Mouse (Mus musculus): ENCODE measurements around the gene BC048562. TPM values are rescaled to one million over a fixed set of nuclear protein-coding genes. Genes with fewer than 3 reads are reported as not detected.
A peak's percentile ranks its signal among the peaks of the same experiment; 100 is the strongest.

Gene BC048562
- polyA plus RNA-seq, 1 experiment from 2014 or later = not detected

- Histone ChIP-seq H3K4me3 (replicated peaks; ENCODE audit: low read length) (no peak overlapping the region), H3K36me3 (ENCODE audit: control insufficient read depth, insufficient read depth, low read length) (no peaks in the 10 kb centered on the region), H3K9me3 (replicated peaks; ENCODE audit: control insufficient read depth, low read length) (no peaks in the 10 kb centered on the region), H3K9ac (ENCODE audit: low read length) (no peak overlapping the region), H3K4me2 (ENCODE audit: low read depth, low read length) (no peak overlapping the region), H3K27ac (ENCODE audit: low read length) (no peak overlapping the region), H3K4me1 (ENCODE audit: control insufficient read depth, insufficient read depth, low read length) (peaks cover 9% of the 10 kb centered on the region; the same call in 1 of the 2 replicates), H3K27me3 (ENCODE audit: control insufficient read depth, insufficient read depth, low read length) (no peaks in the 10 kb centered on the region)
- ATAC-seq (ENCODE audit: insufficient read depth, low FRiP score) = no peak
- 76% methylated on average over 11 of the region's 11 CpGs for WGBS
Measured at GRCm38 (mm10) chr9:108441236-108441919, 5.1 kb downstream of the BC048562 start.

- no peak overlapping the region for H3K9ac ChIP-seq (ENCODE audit: low read length)
- no peaks in the 10 kb centered on the region for H3K9me3 ChIP-seq (replicated peaks; ENCODE audit: control insufficient read depth, low read length)
- H3K4me3 ChIP-seq (replicated peaks; ENCODE audit: low read length) = no peak overlapping the region
- H3K4me1 ChIP-seq (ENCODE audit: control insufficient read depth, insufficient read depth, low read length) = peaks cover 12% of the 10 kb centered on the region
- 63% methylated on average over 9 of the region's 9 CpGs for WGBS
- no peak overlapping the region for H3K4me2 ChIP-seq (ENCODE audit: low read depth, low read length)
- H3K27ac ChIP-seq (ENCODE audit: low read length) = no peak overlapping the region
- no peaks in the 10 kb centered on the region for H3K36me3 ChIP-seq (ENCODE audit: control insufficient read depth, insufficient read depth, low read length)
- ATAC-seq (ENCODE audit: insufficient read depth, low FRiP score) = no peak
- no peaks in the 10 kb centered on the region for H3K27me3 ChIP-seq (ENCODE audit: control insufficient read depth, insufficient read depth, low read length)
Measured at GRCm38 (mm10) chr9:108445125-108445524, 8.8 kb downstream of the BC048562 start.

DNA sequence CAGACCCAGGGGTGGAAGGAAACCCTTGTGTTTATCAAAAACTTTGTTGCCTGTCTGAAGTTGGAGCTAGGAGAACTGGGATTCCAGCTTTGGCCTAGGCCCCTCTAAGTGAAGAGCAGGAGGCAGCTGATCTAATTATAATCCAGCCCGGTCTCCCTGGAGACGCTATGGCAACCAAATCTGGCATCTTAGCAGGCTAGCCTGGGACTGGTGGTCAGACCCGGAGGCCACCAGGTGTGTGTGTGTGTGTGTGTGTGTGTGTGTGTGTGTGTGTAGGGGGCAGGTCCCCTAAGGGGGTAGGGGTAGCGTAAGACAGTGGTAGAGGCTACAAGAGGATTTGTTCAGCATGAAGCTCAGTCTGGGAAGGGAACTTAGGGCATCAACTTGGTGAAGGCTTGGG lies 13.6 kb downstream of the BC048562 start:
- Histone ChIP-seq H3K4me1 (ENCODE audit: control insufficient read depth, insufficient read depth, low read length) (peaks cover 33% of the 10 kb centered on the region), H3K27me3 (ENCODE audit: control insufficient read depth, insufficient read depth, low read length) (no peaks in the 10 kb centered on the region), H3K9ac (ENCODE audit: low read length) (0 out of 2 replicates have a peak overlapping the region, but pooled peaks have one; percentile 20), H3K9me3 (replicated peaks; ENCODE audit: control insufficient read depth, low read length) (no peaks in the 10 kb centered on the region), H3K4me2 (ENCODE audit: low read depth, low read length) (peak overlapping the region; percentile 91), H3K27ac (ENCODE audit: low read length) (no peak overlapping the region; the same call in 1 of the 2 replicates), H3K4me3 (replicated peaks; ENCODE audit: low read length) (no peak overlapping the region), H3K36me3 (ENCODE audit: control insufficient read depth, insufficient read depth, low read length) (no peaks in the 10 kb centered on the region)
- 42% methylated on average over 4 of the region's 4 CpGs for WGBS
- no peak for ATAC-seq (ENCODE audit: insufficient read depth, low FRiP score)

DNA sequence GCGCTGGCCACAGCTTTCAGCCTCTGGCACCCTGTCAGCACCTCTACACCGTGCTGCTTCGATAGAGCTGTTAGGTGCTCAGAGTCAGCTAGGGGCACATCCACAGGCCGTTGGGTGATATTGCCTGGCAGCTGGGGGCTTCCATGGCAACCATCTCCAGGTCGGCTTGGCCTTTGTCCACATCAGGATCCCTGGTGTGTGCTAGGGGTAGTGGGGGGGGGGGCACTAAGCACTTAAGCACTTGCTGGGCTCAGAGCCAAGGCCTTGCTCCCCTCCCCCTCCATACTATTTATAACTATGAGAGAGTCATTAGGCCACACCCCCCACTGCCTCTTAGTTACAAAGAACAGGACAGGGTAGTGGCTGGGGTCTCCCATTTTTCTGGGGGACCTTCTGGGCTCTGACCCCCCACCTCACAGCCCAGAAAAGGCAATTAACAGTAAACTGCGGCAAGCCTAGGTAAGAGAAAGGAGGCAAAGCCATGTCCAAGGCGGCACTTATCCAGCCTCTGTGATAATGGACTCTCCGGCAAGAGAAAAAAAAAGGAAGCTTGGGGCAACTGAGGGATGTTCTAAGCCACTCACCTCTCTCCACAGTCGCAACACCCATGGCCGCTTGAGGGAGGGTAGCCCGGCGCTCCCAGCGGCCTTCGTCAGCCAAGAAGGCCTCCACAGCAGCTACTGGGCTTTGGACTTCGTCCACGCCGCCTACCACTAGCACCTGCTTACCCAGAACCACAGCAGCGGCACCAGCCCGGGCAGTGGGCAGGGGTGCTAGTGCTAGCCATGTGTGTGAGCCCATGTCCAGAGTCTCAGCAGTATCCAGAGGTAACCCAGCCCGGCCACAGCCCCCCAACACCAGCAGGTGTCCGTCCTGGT lies 14.2 kb downstream of the BC048562 start:
- peak overlapping the region; percentile 79 for H3K9ac ChIP-seq (ENCODE audit: low read length)
- H3K9me3 ChIP-seq (replicated peaks; ENCODE audit: control insufficient read depth, low read length) = no peaks in the 10 kb centered on the region
- peak overlapping the region; percentile 65 for H3K27ac ChIP-seq (ENCODE audit: low read length)
- H3K4me2 ChIP-seq (ENCODE audit: low read depth, low read length) = peak overlapping the region; percentile 91
- H3K4me1 ChIP-seq (ENCODE audit: control insufficient read depth, insufficient read depth, low read length) = peaks cover 31% of the 10 kb centered on the region
- 54% methylated on average over 21 of the region's 21 CpGs for WGBS
- H3K4me3 ChIP-seq (replicated peaks; ENCODE audit: low read length) = peak overlapping the region; percentile 67
- no peaks in the 10 kb centered on the region for H3K36me3 ChIP-seq (ENCODE audit: control insufficient read depth, insufficient read depth, low read length)
- H3K27me3 ChIP-seq (ENCODE audit: control insufficient read depth, insufficient read depth, low read length) = no peaks in the 10 kb centered on the region
- ATAC-seq (ENCODE audit: insufficient read depth, low FRiP score) = peak; percentile 34

DNA sequence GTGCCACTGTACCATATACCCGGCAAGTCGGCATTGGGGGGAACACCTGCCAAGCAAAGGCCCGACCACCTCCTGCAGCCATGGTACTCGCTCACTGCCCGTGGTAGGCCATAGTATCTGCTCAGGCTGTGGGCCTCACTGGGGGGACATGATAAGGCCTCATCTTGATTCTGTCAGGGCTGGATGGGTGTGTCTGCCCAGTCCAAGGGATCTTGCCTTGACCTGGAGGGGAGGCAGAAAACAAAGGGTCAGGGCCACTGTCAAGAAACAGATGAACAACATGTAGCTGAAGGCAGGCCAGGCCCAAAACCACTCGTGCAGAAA lies 14.8 kb downstream of the BC048562 start:
- Histone ChIP-seq H3K27me3 (ENCODE audit: control insufficient read depth, insufficient read depth, low read length) (no peaks in the 10 kb centered on the region), H3K4me1 (ENCODE audit: control insufficient read depth, insufficient read depth, low read length) (peaks cover 31% of the 10 kb centered on the region), H3K27ac (ENCODE audit: low read length) (peak overlapping the region; percentile 65), H3K4me3 (replicated peaks; ENCODE audit: low read length) (peak overlapping the region; percentile 67), H3K4me2 (ENCODE audit: low read depth, low read length) (peak overlapping the region; percentile 91), H3K36me3 (ENCODE audit: control insufficient read depth, insufficient read depth, low read length) (no peaks in the 10 kb centered on the region), H3K9me3 (replicated peaks; ENCODE audit: control insufficient read depth, low read length) (no peaks in the 10 kb centered on the region), H3K9ac (ENCODE audit: low read length) (peak overlapping the region; percentile 79)
- WGBS = 75% methylated on average over 6 of the region's 6 CpGs
- no peak for ATAC-seq (ENCODE audit: insufficient read depth, low FRiP score)

GRCm38 (mm10) chr9:108451519-108452160 lies 15.4 kb downstream of the BC048562 start:
- H3K27ac ChIP-seq (ENCODE audit: low read length) = peak overlapping the region; percentile 91
- H3K9ac ChIP-seq (ENCODE audit: low read length) = peak overlapping the region; percentile 79
- H3K36me3 ChIP-seq (ENCODE audit: control insufficient read depth, insufficient read depth, low read length) = no peaks in the 10 kb centered on the region
- WGBS = 51% methylated on average over 6 of the region's 6 CpGs
- ATAC-seq (ENCODE audit: insufficient read depth, low FRiP score) = no peak
- peak overlapping the region; percentile 91 for H3K4me2 ChIP-seq (ENCODE audit: low read depth, low read length)
- H3K4me3 ChIP-seq (replicated peaks; ENCODE audit: low read length) = peak overlapping the region; percentile 67
- H3K9me3 ChIP-seq (replicated peaks; ENCODE audit: control insufficient read depth, low read length) = no peaks in the 10 kb centered on the region
- H3K4me1 ChIP-seq (ENCODE audit: control insufficient read depth, insufficient read depth, low read length) = peaks cover 31% of the 10 kb centered on the region
- H3K27me3 ChIP-seq (ENCODE audit: control insufficient read depth, insufficient read depth, low read length) = no peaks in the 10 kb centered on the region

GRCm38 (mm10) chr9:108452291-108452906 lies 16.1 kb downstream of the BC048562 start:
- peak overlapping the region; percentile 91 for H3K4me2 ChIP-seq (ENCODE audit: low read depth, low read length)
- WGBS = under 1% methylated on average over 40 of the region's 40 CpGs
- no peaks in the 10 kb centered on the region for H3K27me3 ChIP-seq (ENCODE audit: control insufficient read depth, insufficient read depth, low read length)
- peak overlapping the region; percentile 67 for H3K4me3 ChIP-seq (replicated peaks; ENCODE audit: low read length)
- H3K9me3 ChIP-seq (replicated peaks; ENCODE audit: control insufficient read depth, low read length) = no peaks in the 10 kb centered on the region
- H3K9ac ChIP-seq (ENCODE audit: low read length) = peak overlapping the region; percentile 79
- ATAC-seq (ENCODE audit: insufficient read depth, low FRiP score) = peak; percentile 87
- no peaks in the 10 kb centered on the region for H3K36me3 ChIP-seq (ENCODE audit: control insufficient read depth, insufficient read depth, low read length)
- peaks cover 31% of the 10 kb centered on the region for H3K4me1 ChIP-seq (ENCODE audit: control insufficient read depth, insufficient read depth, low read length)
- H3K27ac ChIP-seq (ENCODE audit: low read length) = peak overlapping the region; percentile 91

GRCm38 (mm10) chr9:108452911-108453310 lies 16.6 kb downstream of the BC048562 start:
- peak overlapping the region; percentile 91 for H3K27ac ChIP-seq (ENCODE audit: low read length)
- no peaks in the 10 kb centered on the region for H3K27me3 ChIP-seq (ENCODE audit: control insufficient read depth, insufficient read depth, low read length)
- H3K36me3 ChIP-seq (ENCODE audit: control insufficient read depth, insufficient read depth, low read length) = no peaks in the 10 kb centered on the region
- peak overlapping the region; percentile 67 for H3K4me3 ChIP-seq (replicated peaks; ENCODE audit: low read length)
- peak overlapping the region; percentile 79 for H3K9ac ChIP-seq (ENCODE audit: low read length)
- 30% methylated on average over 6 of the region's 6 CpGs for WGBS
- ATAC-seq (ENCODE audit: insufficient read depth, low FRiP score) = peak; percentile 0; the same call in 1 of the 2 replicates
- H3K4me1 ChIP-seq (ENCODE audit: control insufficient read depth, insufficient read depth, low read length) = peaks cover 31% of the 10 kb centered on the region
- no peaks in the 10 kb centered on the region for H3K9me3 ChIP-seq (replicated peaks; ENCODE audit: control insufficient read depth, low read length)
- H3K4me2 ChIP-seq (ENCODE audit: low read depth, low read length) = peak overlapping the region; percentile 91
